Mouse (Mus musculus) MEL (cell line): Measurements from ENCODE around the gene Procr.

Experiments used
- BHLHE40 ChIP-seq: IDR thresholded peaks from 2 replicates; pipeline ENCODE4 v1.6.1; 2012; ENCODE audit warnings: low read depth, mild to moderate bottlenecking, inconsistent platforms, low read length, improper control_type of control experiment, borderline replicate concordance
- CTCF ChIP-seq, 3 experiments: IDR thresholded peaks in 2 of 3; conservative IDR thresholded peaks in 1 of 3; 2 replicates each; pipeline ENCODE4 v1.5.1; 2011 to 2012; ENCODE audit warnings: low read length in 3 of 3, low read depth in 2 of 3, mild to moderate bottlenecking in 2 of 3, improper control_type of control experiment in 1 of 3, inconsistent platforms in 1 of 3, mixed read lengths in 1 of 3, moderate library complexity in 1 of 3; ENCODE audit not compliant: control insufficient read depth in 1 of 3, insufficient read depth in 1 of 3, poor library complexity in 1 of 3, severe bottlenecking in 1 of 3
- EP300 ChIP-seq, 2 experiments: IDR thresholded peaks; 2 replicates each; pipeline ENCODE4 v1.6.1; 2011; ENCODE audit warnings: improper control_type of control experiment in 2 of 2, low read length in 2 of 2, low read depth in 1 of 2, mild to moderate bottlenecking in 1 of 2
- GATA1 ChIP-seq: IDR thresholded peaks from 2 replicates; pipeline ENCODE4 v1.6.1; 2011; ENCODE audit warnings: low read depth, low read length, improper control_type of control experiment
- KAT2A ChIP-seq: conservative IDR thresholded peaks from 2 replicates; pipeline ENCODE4 v1.6.1; 2012; ENCODE audit warnings: low read depth, low read length, improper control_type of control experiment, inconsistent platforms
- POLR2A ChIP-seq, 2 experiments: IDR thresholded peaks; 2 replicates each; pipeline ENCODE4 v1.6.1; 2011 to 2012; ENCODE audit warnings: low read length in 2 of 2, mild to moderate bottlenecking in 2 of 2, control low read depth in 1 of 2, improper control_type of control experiment in 1 of 2, low read depth in 1 of 2, moderate library complexity in 1 of 2; ENCODE audit not compliant: control insufficient read depth in 1 of 2, insufficient read depth in 1 of 2, poor library complexity in 1 of 2
- ZC3H11A ChIP-seq: IDR thresholded peaks from 2 replicates; pipeline ENCODE4 v1.6.1; 2012; ENCODE audit warnings: low read depth, mild to moderate bottlenecking, inconsistent platforms, low read length, improper control_type of control experiment

DNA sequence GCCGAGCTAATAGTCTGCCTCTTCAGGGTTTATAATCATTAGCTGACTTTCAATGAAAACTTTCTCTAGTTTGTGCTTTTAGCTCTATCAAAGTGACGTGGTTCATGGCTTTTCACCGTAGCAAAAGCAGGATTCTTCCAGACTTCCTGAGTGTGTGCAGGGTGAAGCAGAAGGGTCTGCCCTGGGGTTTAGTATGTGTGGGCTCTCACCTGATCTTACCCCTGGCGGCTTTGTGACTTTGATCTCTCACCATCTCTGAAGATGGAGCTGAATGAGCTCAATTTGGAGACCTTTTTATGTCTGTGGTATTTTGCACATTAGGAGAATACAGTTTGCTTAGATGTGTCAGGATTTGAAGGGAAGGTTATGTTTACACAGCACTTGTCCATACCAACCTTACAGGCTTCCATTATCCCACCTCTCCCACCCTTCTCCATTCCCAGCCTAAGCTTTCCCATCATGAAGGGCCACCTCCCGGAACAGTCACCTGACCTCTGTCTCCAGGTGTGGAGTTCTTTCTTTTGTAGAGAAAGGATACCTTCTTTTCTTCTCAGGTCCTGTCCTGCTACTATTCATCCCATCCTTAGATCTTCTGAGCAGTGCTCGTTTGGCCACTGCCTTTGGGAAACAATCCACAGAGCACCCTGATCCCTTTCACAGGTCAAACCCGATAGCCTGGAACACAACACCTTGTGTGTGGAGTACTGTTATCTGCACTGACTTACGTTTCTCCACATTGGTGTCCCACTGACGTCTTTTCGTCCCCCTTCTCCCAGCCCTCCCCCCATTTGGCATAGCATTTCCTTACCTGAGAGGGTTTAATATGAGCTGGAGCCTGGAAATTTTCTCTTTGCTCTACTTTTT lies 26.1 kb downstream of the Procr start:
- TF ChIP-seq CTCF (IDR thresholded peaks at IDR 0.05 in 2 of 3, conservative IDR thresholded peaks at IDR 0.05 in 1 of 3; ENCODE audit: control insufficient read depth in 1 of 3, insufficient read depth in 1 of 3, low read depth in 2 of 3, low read length in 3 of 3, poor library complexity in 1 of 3, severe bottlenecking in 1 of 3) (no peak), EP300 (IDR thresholded peaks at IDR 0.05; ENCODE audit: low read depth in 1 of 2, low read length in 2 of 2) (no peak), POLR2A (IDR thresholded peaks at IDR 0.05; ENCODE audit: control insufficient read depth in 1 of 2, insufficient read depth in 1 of 2, low read depth in 1 of 2, low read length in 2 of 2, poor library complexity in 1 of 2) (no peak), BHLHE40 (no peak), KAT2A (no peak), GATA1 (no peak), ZC3H11A (no peak)
